ENCODE assay signal across 8 mouse cellular contexts in the genomic region with DNA sequence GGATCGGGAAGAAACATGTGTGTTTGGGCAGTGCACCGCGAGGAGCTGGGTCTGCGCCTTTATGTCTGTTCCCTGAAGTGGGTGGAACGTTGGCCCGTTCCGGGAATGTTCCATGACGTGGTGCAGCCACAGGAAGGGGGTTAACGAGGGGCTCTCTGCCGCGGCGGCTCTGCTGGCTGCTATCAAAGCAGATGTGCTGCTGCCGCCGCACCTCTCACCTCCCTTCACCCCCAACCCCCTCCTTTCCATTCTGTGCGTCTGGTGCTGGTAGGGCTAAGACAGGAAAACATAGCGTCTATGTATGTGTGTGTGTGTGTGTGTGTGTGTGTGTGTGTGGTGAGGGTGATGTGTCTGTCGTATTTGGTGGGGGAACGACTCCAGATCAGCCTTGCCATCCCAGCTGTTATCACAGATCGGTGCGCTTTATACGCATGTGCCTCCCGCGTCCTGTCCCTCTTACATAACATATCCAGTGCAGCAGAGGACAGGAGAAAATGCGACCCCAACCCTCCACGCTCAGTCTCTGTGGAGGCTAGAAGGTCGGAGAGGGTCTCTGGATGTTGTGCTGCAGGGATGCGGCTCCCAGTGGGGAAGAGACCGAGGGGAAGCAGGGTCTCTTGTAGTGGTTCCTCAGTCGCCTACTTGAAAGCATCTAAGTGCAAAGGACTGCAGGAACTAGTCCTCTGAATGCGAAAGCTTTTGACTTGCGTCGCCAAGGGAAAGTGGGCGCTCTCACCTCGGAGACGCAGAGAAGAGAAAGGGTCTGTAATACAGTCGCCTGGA. TPM values are rescaled to one million over a fixed set of nuclear protein-coding genes. Genes with fewer than 3 reads are reported as not detected.
DNase-seq lines count a peak whose midpoint lies in the region; ATAC-seq and TF ChIP-seq lines count a peak whose summit lies in the region.

No protein-coding gene starts in this region.

- intact Hi-C loops in gastrocnemius, adult 2 months (cut with DNase I), result loop anchor here (2.0 to 5.0 kb wide), 4 partner anchors 43 to 230 kb away; partner anchors contain the start of gene Aig1

- POLR2A ChIA-PET in Patski (lab: Charles Lee), result interaction anchor here (0.6 to 0.8 kb wide), 3 partner anchors 10 to 531 kb away, joined by 3 read pairs; no protein-coding TSS in a partner anchor

- no peak for TF ChIP-seq CTCF in Patski (IDR thresholded peaks at IDR 0.05)
- TF ChIP-seq CTCF in gastrocnemius, adult 2 months (IDR thresholded peaks at IDR 0.05), result no peak

- no peaks in the 10 kb centered on the region for H3K9me3 ChIP-seq in hindbrain, embryonic 16.5 days (ENCODE audit: control insufficient read depth, low read length)

- H3K4me2 ChIP-seq in hindbrain, embryonic 16.5 days (ENCODE audit: low read length), result peak overlapping the region; percentile 100

- WGBS in hindbrain, embryonic 16.5 days, result under 1% methylated on average over 32 of the region's 36 CpGs

- no peak for DNase-seq in Patski (ENCODE audit: low read depth, low spot score)
- peak; percentile 75 to 82 for DNase-seq in cerebellum, postnatal 25 days
- DNase-seq in gastrocnemius, adult 2 months, result peak; percentile 90
- DNase-seq in left cerebral cortex, adult 18-20 months (ENCODE audit: low spot score in 2 of 2), result peak; percentile 71 to 80
- DNase-seq in lung, postnatal 36 days, result peak; percentile 85
- peak; percentile 75 for DNase-seq in retina, embryonic 14.5 days (ENCODE audit: low spot score)
- peak; percentile 93 for DNase-seq in thymus, postnatal 25 days

- in situ Hi-C loops in Patski (cut with MboI; ENCODE audit: low pct_unique_long_range_greater_than_20kb), result loop anchor here (5.0 to 10.0 kb wide), 4 partner anchors 50 to 393 kb away; no protein-coding TSS in a partner anchor

- H3K4me1 ChIP-seq in hindbrain, embryonic 16.5 days (ENCODE audit: control insufficient read depth, insufficient read depth, low read depth, low read length), result peaks cover 3% of the 10 kb centered on the region; the same call in 1 of the 2 replicates

- CTCF ChIA-PET in Patski (lab: Charles Lee), result interaction anchor here (1.2 kb wide), 1 partner anchor 16 kb away, joined by 3 read pairs; no protein-coding TSS in a partner anchor

- H3K27me3 ChIP-seq in Patski, result no peaks in the 10 kb centered on the region
- no peaks in the 10 kb centered on the region for H3K27me3 ChIP-seq in hindbrain, embryonic 16.5 days (replicated peaks; ENCODE audit: control insufficient read depth, insufficient read depth, low read length)

- H3K4me3 ChIP-seq in gastrocnemius, adult 2 months, result peak overlapping the region; percentile 95
- peak overlapping the region; percentile 67 for H3K4me3 ChIP-seq in hindbrain, embryonic 16.5 days (ENCODE audit: low read length)

- H3K36me3 ChIP-seq in hindbrain, embryonic 16.5 days (ENCODE audit: control insufficient read depth, insufficient read depth, low read length), result no peaks in the 10 kb centered on the region

- peak overlapping the region; percentile 99 for H3K27ac ChIP-seq in gastrocnemius, adult 2 months
- peak overlapping the region; percentile 98 for H3K27ac ChIP-seq in hindbrain, embryonic 16.5 days (ENCODE audit: low read depth, low read length)

- peak overlapping the region; percentile 90 for H3K9ac ChIP-seq in hindbrain, embryonic 16.5 days (ENCODE audit: low read depth, low read length)

- ATAC-seq in Patski, result peak; percentile 5
- ATAC-seq in hindbrain, embryonic 16.5 days, result peak; percentile 77

RNA-seq across cellular contexts. Expression of gene Hivep2, which starts 1.8 kb away (rescaled TPM):
- 8.8 TPM for polyA plus RNA-seq in Patski (2021)
- 10 to 100 TPM; 40.5 to 42.0 TPM for total RNA-seq in gastrocnemius, adult 2 months (2021)
- 10.6 and 12.5 TPM in 2 replicates for polyA plus RNA-seq in hindbrain, embryonic 16.5 days (2015; fragmentation: Nextera tagmentation; extraction: Ambion mirVana)
- 100 to 1,000 TPM; 208 to 218 TPM for total RNA-seq in left cerebral cortex, adult 18-20 months (2021)

Comparison
In these comparisons a context has a peak if more than half of its experiments do, and no peak if none do; other contexts are left out.
1. RNA of gene Hivep2, which starts 1.8 kb away (total RNA-seq): 208 to 218 TPM in left cerebral cortex, adult 18-20 months; 40.5 to 42.0 TPM in gastrocnemius, adult 2 months; every median in the first group is over 4 times any median in the second.